Mouse (Mus musculus) bone marrow, adult 2 months (tissue): ENCODE results near the gene Olfr826.

Experiments used
- CTCF ChIP-seq: fragments of 200-500 bp; IDR thresholded peaks from 2 replicates; pipeline ENCODE4 v1.5.1; 2011; ENCODE audit warnings: low read length, control low read depth; ENCODE audit not compliant: control insufficient read depth, insufficient read depth
- POLR2A ChIP-seq: fragments of 200-500 bp; IDR thresholded peaks from 2 replicates; pipeline ENCODE4 v1.6.1; 2011; ENCODE audit warnings: low read depth, mild to moderate bottlenecking, control low read depth, low read length, borderline replicate concordance; ENCODE audit not compliant: control insufficient read depth

GRCm38 (mm10) chr10:130165196-130165595 is 18.8 kb downstream of the Olfr826 start:
- no peak for TF ChIP-seq POLR2A
- TF ChIP-seq CTCF, result no peak
